Mouse (Mus musculus): Measurements from ENCODE around the gene Ndufv2. TPM values are rescaled to one million over a fixed set of nuclear protein-coding genes. Genes with fewer than 3 reads are reported as not detected.
"Not testable (repeated sequence)": the region's sequence is repeated elsewhere in the genome, so short reads cannot be mapped to it uniquely, and the experiment has no call there.

Gene Ndufv2
- total RNA-seq, 2 experiments from 2014 or later, result 990 to 1,025 TPM

DNA sequence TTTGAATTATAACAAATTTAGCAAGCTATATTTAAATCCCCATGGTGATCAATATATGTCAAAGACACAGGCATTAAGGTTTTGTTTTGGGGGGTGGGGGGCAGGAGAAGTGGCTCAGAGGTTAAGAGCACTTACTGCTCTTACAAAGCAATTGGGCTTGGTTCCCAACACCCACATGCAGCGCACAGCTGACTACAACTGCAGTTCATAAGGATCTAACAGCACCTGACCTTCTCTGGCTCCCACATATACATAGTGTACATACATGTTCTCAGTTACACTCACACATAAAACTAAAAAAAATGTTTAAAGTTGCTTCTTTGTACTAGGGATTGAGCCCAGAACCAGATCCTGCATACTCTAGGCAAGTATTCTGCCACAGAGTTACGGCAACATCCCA is 10.0 kb downstream of the Ndufv2 start:
- intact Hi-C loops (cut with DNase I), result no loop called here
- no peak for DNase-seq

DNA sequence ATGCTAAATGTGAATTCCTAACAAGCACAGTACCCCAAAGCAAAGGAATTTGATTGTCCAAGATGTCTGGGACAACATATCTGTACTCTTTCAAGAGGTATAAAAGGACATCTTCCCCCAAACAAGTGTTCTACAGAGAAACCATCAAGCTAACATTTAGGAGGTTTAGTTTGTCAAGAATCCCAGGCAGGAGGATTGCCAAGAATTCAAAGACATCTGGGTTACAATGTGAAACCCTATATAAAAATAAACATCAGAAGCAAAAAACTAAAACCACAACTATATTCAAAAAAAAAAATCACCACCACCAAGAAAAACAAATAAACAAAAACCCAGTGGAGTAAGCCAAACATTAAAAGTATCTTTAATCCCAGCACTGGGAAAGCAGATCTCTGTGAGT is 11.1 kb downstream of the Ndufv2 start:
- DNase-seq, result no peak
- intact Hi-C loops (cut with DNase I), result no loop called here

DNA sequence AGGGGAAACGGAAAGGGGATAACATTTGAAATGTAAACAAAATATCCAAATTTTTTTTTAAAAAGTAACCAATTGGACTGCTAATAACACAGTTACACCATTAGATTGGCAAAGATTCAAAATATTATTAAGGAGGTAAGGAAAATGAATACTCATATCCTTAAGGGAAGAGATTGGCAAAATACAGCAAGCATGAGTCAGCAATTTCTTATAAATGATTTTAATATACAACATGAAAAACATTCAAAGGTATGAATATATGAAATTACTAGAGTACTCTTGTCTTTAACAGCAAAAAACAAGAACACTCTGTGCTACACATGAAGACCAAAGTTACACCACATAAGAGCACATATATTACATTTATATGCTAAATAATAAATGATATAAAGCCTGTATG is 16.3 kb downstream of the Ndufv2 start:
- DNase-seq, result no peak
- intact Hi-C loops (cut with DNase I), result no loop called here

DNA sequence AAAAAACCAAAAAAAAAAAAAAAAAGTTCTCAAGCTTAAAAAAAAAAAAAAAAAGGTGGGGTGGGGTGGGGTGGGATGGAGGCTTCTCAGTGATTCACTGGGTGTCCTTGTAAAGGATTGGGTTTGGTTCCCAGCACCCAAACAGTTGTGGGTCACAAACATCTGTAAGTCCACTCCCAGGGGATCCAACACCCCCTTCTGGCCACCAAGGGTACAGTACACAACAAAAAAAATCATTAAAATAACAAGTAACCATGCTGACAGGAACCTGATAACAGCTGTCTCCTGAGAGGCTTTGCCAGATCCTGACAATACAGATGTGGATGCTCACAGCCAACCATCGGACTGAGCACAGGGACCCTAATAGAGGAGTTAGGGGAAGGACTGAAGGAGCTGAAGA is 16.9 kb downstream of the Ndufv2 start:
- no peak for DNase-seq
- intact Hi-C loops (cut with DNase I), result no loop called here

- DNase-seq, result no peak
- intact Hi-C loops (cut with DNase I), result loop anchor here (1.0 kb wide), 1 partner anchor 24 kb away; the partner anchor contains the start of gene Ndufv2
Measured at GRCm38 (mm10) chr17:66077437-66077850, 23.9 kb downstream of the Ndufv2 start.

DNA sequence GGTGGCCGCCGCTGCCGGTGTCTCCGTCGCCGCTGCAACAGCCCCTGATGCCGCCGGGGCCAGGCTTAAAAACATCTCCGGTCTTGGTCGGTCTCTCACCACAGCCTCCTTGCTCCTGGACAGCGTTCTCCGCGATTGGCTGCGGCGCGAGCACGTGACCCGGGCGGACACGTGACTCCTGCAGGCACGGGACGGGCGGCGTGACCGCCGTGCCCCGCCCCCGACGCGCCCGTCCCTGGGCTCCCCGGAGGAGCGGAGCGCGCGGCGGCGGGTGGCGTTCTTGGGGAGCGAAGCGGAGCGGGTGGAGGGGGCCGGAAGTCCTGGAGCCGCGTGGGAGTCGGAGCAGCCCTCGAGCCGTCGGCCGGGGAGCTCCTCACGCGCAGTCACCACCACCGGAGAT is 24.4 kb downstream of the Ndufv2 start, which contains the start of gene Ankrd12:
Gene Ankrd12 (minus strand): TSS at position 156 of the 400 bp plus-strand sequence.
- peak; percentile 97 to 98 for DNase-seq
- intact Hi-C loops (cut with DNase I), result loop anchor here (1.0 kb wide), 1 partner anchor 24 kb away; the partner anchor contains the start of gene Ndufv2

GRCm38 (mm10) chr17:66076174-66076927 is 25.0 kb downstream of the Ndufv2 start:
- peak; percentile 42 to 53 for DNase-seq
- intact Hi-C loops (cut with DNase I), result no loop called here

DNA sequence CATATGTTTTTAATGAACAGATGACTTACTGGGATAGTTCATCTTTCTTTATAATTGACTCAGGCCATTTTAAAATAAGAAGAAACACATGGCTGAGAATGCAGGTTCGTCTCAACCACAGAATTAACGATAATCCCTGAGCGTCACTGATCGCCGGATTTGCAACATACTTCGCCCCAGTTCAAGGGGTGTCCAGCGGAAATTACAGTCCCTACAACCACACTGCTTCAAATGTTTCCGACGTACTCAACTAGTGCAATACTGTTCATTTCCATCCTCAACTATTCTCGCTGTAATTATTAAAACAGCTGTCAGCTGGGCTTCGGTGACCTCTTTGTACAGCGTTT is 25.6 kb downstream of the Ndufv2 start:
- intact Hi-C loops (cut with DNase I), result no loop called here

DNA sequence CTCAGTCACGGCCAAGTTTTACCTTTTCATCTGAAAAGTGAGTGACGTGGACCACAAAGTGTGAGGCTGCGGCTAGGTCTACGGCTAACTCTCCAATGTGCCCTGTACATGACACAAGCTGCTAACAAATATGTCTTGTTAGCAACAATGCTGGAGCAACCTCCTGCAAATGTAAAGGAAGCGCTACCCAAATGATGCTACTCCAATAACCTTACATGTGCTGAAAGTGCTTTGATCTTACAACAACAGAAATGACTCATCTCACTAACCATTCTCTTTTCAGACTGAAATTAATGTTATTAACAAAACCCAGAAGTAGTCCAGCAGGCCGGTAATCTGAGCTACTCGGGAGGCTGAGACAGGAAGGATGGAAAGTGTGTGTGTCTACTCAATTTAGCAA is 27.4 kb downstream of the Ndufv2 start:
- intact Hi-C loops (cut with DNase I), result no loop called here
- DNase-seq, result no peak

More for the DNA sequence above, 25.6 kb downstream of the Ndufv2 start:
- DNase-seq, result no peak

- intact Hi-C loops (cut with DNase I); DNase-seq: not testable (repeated sequence)
Measured at GRCm38 (mm10) chr17:66069036-66069435, 32.3 kb downstream of the Ndufv2 start.

DNA sequence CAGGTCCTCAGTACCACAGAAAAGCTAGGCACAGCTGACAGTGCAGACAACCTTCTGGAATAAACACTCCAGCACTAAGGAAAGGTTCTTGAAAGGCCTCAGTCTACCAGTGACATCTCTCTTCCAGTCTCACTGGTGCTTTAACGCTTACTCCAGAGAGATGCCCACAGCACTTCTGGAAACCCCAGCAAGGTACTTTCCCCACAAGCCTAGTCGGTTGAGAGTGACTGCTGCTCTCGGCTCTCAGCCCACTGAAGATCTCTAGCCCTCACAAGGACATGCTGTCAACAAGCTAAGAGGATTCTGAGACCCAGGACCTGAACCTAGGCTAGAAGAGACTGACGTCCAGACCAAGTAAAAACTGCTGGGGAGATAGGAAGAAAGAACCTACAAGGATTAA is 36.2 kb downstream of the Ndufv2 start:
- intact Hi-C loops (cut with DNase I), result no loop called here
- no peak for DNase-seq

DNA sequence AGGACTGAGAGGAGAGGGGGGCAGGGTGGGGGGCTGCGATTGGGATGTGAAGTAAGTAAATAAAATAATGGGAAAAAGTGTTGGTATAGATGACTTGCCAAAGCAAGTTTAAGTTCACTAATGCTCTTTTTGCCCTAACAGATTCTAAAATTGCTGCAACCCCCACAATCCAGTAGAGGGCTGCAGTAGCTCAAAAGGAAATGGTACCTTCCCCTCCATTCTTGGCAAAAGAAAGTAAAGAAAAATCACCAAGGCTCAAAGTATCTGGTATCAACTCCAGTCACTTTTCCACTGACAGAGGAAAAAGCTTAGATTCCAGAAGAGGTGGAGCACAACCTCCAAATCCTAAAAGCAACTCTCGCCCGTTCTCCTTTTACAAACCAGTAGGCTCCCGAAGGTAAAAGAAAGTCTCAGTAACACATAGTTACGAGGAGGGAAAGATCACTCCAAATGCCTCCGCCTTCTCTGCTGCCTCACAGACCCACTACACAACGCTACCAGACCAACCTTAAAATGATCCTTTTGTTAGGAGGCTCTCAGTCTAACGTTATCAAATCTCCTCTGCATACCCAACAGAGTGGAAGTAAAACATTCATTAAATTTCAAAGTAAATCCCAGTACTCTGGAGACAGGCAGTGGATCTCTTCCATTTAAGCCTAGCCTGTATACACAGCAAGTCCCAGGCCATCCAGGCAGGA is 40.0 kb downstream of the Ndufv2 start:
- intact Hi-C loops (cut with DNase I), result loop anchor here (5.0 kb wide), 1 partner anchor 46 kb away; no protein-coding TSS in a partner anchor
- DNase-seq, result no peak

GRCm38 (mm10) chr17:66058160-66058559 is 43.2 kb downstream of the Ndufv2 start:
- intact Hi-C loops (cut with DNase I), result no loop called here
- no peak for DNase-seq

DNA sequence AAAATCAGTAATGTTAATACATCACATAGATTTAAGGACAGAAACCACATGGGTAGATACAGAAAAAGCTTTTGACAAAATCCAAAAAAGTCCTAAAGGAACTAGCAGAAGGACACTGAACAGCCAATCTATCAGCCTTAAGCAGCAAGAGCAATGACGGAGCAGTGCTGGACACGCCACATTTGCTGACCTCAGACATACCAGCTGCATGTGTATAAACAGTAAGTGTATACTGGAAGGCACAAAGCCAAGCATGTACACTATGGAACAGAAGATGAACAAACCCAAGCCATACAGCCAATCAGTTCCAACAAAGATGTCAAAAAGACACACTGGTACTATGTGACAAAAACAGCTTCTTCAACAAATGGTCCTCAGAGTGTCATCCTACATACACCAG is 44.2 kb downstream of the Ndufv2 start:
- DNase-seq, result no peak
- intact Hi-C loops (cut with DNase I), result no loop called here

GRCm38 (mm10) chr17:66053349-66053748 is 48.0 kb downstream of the Ndufv2 start:
- intact Hi-C loops (cut with DNase I), result no loop called here
- no peak for DNase-seq

DNA sequence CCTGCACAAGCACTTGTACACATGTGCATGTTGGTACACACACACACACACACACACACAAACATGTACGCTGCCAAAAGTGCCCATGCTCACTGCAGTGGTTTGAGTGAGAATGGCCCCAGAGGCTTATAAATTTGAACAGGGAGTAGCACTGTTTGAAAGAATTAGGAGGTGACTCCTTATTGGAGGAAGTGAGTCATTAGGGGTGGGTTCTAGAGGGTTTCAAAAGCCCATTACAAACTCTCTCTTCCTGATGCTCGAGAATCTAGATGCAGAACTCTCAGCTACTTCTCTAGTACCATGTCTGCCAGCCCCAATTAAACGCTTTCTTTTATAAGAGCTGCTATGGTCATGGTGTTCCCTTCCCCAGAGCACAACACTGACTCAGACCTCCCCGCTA is 52.6 kb downstream of the Ndufv2 start:
- DNase-seq, result no peak
- intact Hi-C loops (cut with DNase I), result no loop called here

GRCm38 (mm10) chr17:66048199-66048598 is 53.2 kb downstream of the Ndufv2 start:
- DNase-seq, result no peak
- intact Hi-C loops (cut with DNase I), result no loop called here

DNA sequence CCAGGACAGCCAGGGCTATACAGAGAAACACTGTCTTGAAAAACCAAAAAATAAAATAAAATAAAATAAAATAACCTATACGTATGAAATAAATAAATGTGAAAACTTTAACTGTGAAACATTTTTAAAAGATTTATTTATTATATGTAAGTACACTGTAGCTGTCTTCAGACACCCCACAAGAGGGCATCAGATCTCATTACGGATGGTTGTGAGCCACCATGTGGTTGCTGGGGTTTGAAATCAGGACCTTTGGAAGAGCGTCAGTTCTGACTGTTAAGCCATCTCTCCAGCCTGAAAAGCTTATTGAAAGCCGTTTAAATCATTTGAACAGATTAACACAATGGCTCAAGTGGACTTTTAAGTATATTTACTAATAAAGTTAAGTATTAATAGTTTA is 57.7 kb downstream of the Ndufv2 start:
- DNase-seq, result not testable (repeated sequence)

DNA sequence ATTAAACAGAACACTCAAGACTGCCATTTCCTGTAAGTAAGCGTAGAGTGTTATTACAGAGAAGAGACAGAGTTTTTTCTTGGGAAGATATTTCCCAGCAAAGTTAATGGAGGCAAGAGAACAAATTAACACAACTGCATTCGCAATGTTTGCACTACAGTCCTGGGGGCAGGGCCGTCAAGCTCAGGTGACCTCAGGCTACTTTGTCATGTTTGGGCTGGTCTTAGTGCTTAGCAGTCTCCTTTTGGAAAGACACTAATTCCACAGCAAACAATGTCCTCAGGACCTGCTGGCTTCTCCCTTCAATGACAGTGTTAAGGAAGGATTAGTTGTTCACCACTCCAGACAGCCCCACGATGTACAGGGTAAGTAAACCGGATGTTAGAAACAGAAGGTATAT is 60.3 kb downstream of the Ndufv2 start:
- DNase-seq, result no peak
- intact Hi-C loops (cut with DNase I), result no loop called here

More for the DNA sequence above, 57.7 kb downstream of the Ndufv2 start:
- intact Hi-C loops (cut with DNase I), result not testable (repeated sequence)

DNA sequence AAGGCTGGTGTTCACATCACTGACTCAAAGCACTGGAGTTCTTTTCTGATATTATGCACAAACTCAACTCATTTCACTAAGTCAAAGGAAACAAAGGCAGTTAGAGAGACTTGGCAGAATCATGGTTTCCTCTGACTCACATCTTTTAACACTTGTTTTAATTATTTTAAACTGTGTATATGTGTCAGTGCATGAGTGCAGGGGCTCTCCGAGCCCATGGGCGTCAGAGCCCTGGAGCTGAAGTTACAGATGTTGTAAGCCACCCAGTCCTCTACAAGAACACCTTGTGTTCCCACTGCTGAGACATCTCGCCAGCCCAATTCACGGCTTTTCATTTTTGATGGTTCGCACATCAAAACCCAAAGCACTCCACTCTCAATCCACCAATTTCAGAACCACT is 68.1 kb downstream of the Ndufv2 start:
- intact Hi-C loops (cut with DNase I), result no loop called here
- DNase-seq, result no peak

GRCm38 (mm10) chr17:66031991-66032390 is 69.4 kb downstream of the Ndufv2 start:
- DNase-seq, result no peak
- intact Hi-C loops (cut with DNase I), result no loop called here
